Mouse (Mus musculus) right cerebral cortex, postnatal 14 days (tissue): Measurements from ENCODE around the gene Ccnt1.

Experiments used
- DNase-seq: peaks from one replicate; pipeline ENCODE4 v3.0.0; 2022

Gene Ccnt1

GRCm38 (mm10) chr15:98507321-98507720, 63.4 kb downstream of the Ccnt1 start:
- DNase-seq, result no peak

GRCm38 (mm10) chr15:98506253-98506957, 64.3 kb downstream of the Ccnt1 start:
- no peak for DNase-seq

- DNase-seq, result peak; percentile 86
Measured at GRCm38 (mm10) chr15:98504514-98504913, 66.2 kb downstream of the Ccnt1 start.

- DNase-seq, result no peak
Measured at GRCm38 (mm10) chr15:98503317-98503716, 67.4 kb downstream of the Ccnt1 start.

DNA sequence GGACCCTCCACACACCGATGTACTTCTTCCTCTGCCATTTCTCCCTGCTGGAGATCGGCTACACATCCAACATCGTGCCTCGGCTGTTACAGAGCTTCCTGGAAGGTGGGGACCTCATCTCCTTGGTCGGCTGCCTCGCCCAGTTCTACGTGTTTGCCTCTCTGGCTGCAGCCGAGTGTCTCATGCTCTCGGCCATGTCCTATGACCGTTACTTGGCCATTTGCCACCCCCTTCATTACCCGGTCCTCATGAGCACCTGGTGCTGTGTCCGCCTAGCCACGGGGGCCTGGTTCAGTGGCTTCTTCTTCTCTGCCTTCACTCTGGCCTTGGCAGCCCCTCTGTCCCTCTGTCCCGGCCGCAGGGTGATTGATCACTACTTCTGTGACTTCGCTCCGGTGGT, 73.1 kb downstream of the Ccnt1 start:
- DNase-seq, result no peak

- DNase-seq, result no peak
Measured at GRCm38 (mm10) chr15:98492102-98492501, 78.6 kb downstream of the Ccnt1 start, which contains the start of gene Olfr279. Gene Olfr279 (plus strand): TSS chr15:98492402.

- no peak for DNase-seq
Measured at GRCm38 (mm10) chr15:98491332-98491731, 79.4 kb downstream of the Ccnt1 start.
